Mouse (Mus musculus): Measurements from ENCODE around the gene Cit. TPM values are rescaled to one million over a fixed set of nuclear protein-coding genes. Genes with fewer than 3 reads are reported as not detected.
A peak's percentile ranks its signal among the peaks of the same experiment; 100 is the strongest.
"Not testable (repeated sequence)": the region's sequence is repeated elsewhere in the genome, so short reads cannot be mapped to it uniquely, and the experiment has no call there.

Cit gene
- total and polyA plus RNA-seq, 2 experiments = 0.43 to 0.74 TPM

DNA sequence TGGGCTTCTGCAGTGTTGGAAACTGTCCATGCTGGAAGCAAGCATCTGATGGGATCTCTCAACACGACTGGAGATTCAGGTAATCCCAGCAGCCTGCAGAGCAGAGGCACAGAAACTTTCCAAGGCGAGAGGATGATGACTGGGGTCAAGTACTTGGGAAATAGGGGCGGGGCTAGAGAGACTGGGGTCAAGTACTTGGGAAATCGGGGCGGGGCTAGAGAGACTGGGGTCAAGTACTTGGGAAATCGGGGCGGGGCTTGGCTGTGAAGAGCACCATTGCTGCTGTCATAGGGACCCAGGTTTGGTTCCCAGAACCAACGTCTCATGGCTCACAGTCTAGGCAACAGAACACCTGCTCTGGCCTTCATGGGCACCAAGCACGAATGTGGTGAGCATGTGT is 25.1 kb upstream of the Cit start:
- Histone ChIP-seq H3K4me3 (ENCODE audit: insufficient read depth, low read depth, low read length) (no peak overlapping the region), H3K9ac (ENCODE audit: low read depth, low read length) (no peak overlapping the region), H3K27me3 (ENCODE audit: control insufficient read depth, insufficient read depth, low read length) (no peaks in the 10 kb centered on the region), H3K36me3 (ENCODE audit: control insufficient read depth, insufficient read depth, low read length) (no peaks in the 10 kb centered on the region), H3K4me1 (ENCODE audit: control insufficient read depth, insufficient read depth, low read length) (no peaks in the 10 kb centered on the region), H3K27ac (replicated peaks; ENCODE audit: insufficient read depth, low read depth, low read length) (no peak overlapping the region), H3K79me2 (ENCODE audit: control insufficient read depth, insufficient read depth, low read length) (no peaks in the 10 kb centered on the region)
- TF ChIP-seq POLR2A (IDR thresholded peaks at IDR 0.05; ENCODE audit: extremely low read depth, insufficient read depth, low read length) (no peak), CTCF (IDR thresholded peaks at IDR 0.05; ENCODE audit: low read depth, low read length) (no peak)
- 68% methylated on average over 9 of the region's 9 CpGs for WGBS
- peak; percentile 15 for DNase-seq (ENCODE audit: extremely low read depth, low read depth, low spot score)

DNA sequence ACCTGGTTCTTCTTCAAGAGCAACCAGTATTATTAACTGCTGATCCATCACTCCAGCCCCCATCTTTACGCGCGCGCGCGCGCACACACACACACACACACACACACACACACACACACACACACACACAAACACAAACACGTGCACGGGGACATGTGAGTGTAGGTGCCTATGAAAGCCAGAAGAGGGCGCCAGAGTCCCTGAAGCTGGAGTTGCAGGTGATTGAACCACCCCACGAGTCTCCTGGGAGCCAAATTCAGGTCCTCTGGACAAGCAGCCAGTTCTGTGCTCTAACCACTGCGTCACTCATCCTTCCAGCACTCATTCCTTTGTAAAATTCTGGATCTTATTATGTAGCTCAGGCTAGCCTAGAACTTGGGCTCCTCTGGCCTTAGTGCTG is 23.9 kb upstream of the Cit start:
- Histone ChIP-seq H3K36me3 (ENCODE audit: control insufficient read depth, insufficient read depth, low read length) (no peaks in the 10 kb centered on the region), H3K4me1 (ENCODE audit: control insufficient read depth, insufficient read depth, low read length) (no peaks in the 10 kb centered on the region), H3K27ac (replicated peaks; ENCODE audit: insufficient read depth, low read depth, low read length) (no peak overlapping the region), H3K79me2 (ENCODE audit: control insufficient read depth, insufficient read depth, low read length) (no peaks in the 10 kb centered on the region), H3K9ac (ENCODE audit: low read depth, low read length) (no peak overlapping the region), H3K27me3 (ENCODE audit: control insufficient read depth, insufficient read depth, low read length) (no peaks in the 10 kb centered on the region), H3K4me3 (ENCODE audit: insufficient read depth, low read depth, low read length) (no peak overlapping the region)
- WGBS = 92% methylated on average over 12 of the region's 12 CpGs
- TF ChIP-seq CTCF (IDR thresholded peaks at IDR 0.05; ENCODE audit: low read depth, low read length) (peak; percentile 28; the same call in 1 of the 2 replicates), POLR2A (IDR thresholded peaks at IDR 0.05; ENCODE audit: extremely low read depth, insufficient read depth, low read length) (no peak)
- no peak for DNase-seq (ENCODE audit: extremely low read depth, low read depth, low spot score)

DNA sequence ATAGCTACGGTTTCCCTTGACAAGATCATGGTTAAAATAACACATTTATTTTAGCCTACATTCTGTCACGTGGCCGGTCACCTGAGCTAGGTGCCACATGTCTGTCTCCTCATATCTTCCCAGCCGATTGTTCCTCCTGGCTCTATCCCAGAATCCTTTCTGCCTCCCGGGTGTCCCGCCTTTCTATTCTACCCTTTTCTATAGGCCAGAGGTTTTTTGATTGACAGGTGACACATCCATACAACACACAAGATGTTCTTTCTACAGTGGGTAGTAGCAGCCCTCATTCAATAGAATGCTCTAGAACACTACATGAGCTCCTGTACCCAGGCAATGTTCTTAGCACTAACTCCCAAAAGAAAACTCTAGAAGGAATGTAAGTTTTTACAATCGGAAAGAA is 23.2 kb upstream of the Cit start:
- H3K9ac ChIP-seq (ENCODE audit: low read depth, low read length) = no peak overlapping the region
- WGBS = 92% methylated on average over 7 of the region's 7 CpGs
- no peaks in the 10 kb centered on the region for H3K4me1 ChIP-seq (ENCODE audit: control insufficient read depth, insufficient read depth, low read length)
- no peaks in the 10 kb centered on the region for H3K27me3 ChIP-seq (ENCODE audit: control insufficient read depth, insufficient read depth, low read length)
- no peaks in the 10 kb centered on the region for H3K36me3 ChIP-seq (ENCODE audit: control insufficient read depth, insufficient read depth, low read length)
- DNase-seq (ENCODE audit: extremely low read depth, low read depth, low spot score) = no peak
- H3K4me3 ChIP-seq (ENCODE audit: insufficient read depth, low read depth, low read length) = no peak overlapping the region
- H3K27ac ChIP-seq (replicated peaks; ENCODE audit: insufficient read depth, low read depth, low read length) = no peak overlapping the region
- TF ChIP-seq CTCF (IDR thresholded peaks at IDR 0.05; ENCODE audit: low read depth, low read length) (no peak), POLR2A (IDR thresholded peaks at IDR 0.05; ENCODE audit: extremely low read depth, insufficient read depth, low read length) (no peak)
- no peaks in the 10 kb centered on the region for H3K79me2 ChIP-seq (ENCODE audit: control insufficient read depth, insufficient read depth, low read length)

DNA sequence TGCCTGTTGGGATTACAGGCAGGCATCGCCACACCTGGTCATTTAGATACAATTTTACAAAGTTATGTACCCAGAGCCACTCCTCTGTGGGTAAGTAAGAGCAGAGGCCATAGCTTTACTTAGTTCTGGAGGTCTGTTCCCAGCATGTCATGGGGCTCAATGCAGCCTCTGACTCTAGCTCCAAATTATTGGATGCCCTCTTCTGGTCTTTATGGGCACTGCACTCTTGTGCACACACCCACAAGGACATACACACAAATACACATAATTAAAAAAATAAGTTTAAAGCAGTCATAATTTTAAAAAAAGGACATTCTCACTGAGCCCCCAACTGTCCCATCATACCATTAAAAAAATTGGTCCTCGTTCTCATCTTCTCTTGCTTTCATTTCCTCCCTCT is 12.3 kb upstream of the Cit start:
- no peak for DNase-seq (ENCODE audit: extremely low read depth, low read depth, low spot score)
- Histone ChIP-seq H3K36me3 (ENCODE audit: control insufficient read depth, insufficient read depth, low read length) (no peaks in the 10 kb centered on the region), H3K4me3 (ENCODE audit: insufficient read depth, low read depth, low read length) (no peak overlapping the region), H3K27me3 (ENCODE audit: control insufficient read depth, insufficient read depth, low read length) (no peaks in the 10 kb centered on the region; the same call in 1 of the 2 replicates), H3K4me1 (ENCODE audit: control insufficient read depth, insufficient read depth, low read length) (no peaks in the 10 kb centered on the region), H3K27ac (replicated peaks; ENCODE audit: insufficient read depth, low read depth, low read length) (no peak overlapping the region), H3K79me2 (ENCODE audit: control insufficient read depth, insufficient read depth, low read length) (no peaks in the 10 kb centered on the region), H3K9ac (ENCODE audit: low read depth, low read length) (no peak overlapping the region)
- TF ChIP-seq POLR2A (IDR thresholded peaks at IDR 0.05; ENCODE audit: extremely low read depth, insufficient read depth, low read length) (no peak), CTCF (IDR thresholded peaks at IDR 0.05; ENCODE audit: low read depth, low read length) (no peak)
- 97% methylated on average over 2 of the region's 2 CpGs for WGBS

DNA sequence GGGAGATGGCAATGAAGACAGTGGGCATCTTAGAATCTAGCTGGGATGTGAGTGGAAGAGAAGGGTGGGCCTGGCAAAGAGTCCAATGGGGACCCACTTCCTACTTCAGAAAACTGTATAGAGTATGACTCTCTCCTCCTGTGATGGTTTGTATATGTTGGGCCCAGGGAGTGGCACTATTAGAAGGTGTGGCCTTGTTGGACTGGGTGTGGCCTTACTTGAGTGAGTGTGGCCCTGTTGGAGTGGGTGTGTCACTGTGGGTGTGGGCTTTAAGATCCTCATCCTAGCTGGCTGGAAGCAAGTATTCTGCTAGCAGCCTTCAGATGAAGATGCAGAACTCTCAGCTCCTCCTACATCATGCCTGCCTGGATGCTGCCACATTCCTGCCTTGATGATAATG is 11.3 kb upstream of the Cit start:
- DNase-seq (ENCODE audit: extremely low read depth, low read depth, low spot score); H3K4me1 ChIP-seq (ENCODE audit: control insufficient read depth, insufficient read depth, low read length); H3K27ac ChIP-seq (replicated peaks; ENCODE audit: insufficient read depth, low read depth, low read length); H3K27me3 ChIP-seq (ENCODE audit: control insufficient read depth, insufficient read depth, low read length); H3K9ac ChIP-seq (ENCODE audit: low read depth, low read length); H3K79me2 ChIP-seq (ENCODE audit: control insufficient read depth, insufficient read depth, low read length); H3K36me3 ChIP-seq (ENCODE audit: control insufficient read depth, insufficient read depth, low read length); H3K4me3 ChIP-seq (ENCODE audit: insufficient read depth, low read depth, low read length): not testable (repeated sequence)

DNA sequence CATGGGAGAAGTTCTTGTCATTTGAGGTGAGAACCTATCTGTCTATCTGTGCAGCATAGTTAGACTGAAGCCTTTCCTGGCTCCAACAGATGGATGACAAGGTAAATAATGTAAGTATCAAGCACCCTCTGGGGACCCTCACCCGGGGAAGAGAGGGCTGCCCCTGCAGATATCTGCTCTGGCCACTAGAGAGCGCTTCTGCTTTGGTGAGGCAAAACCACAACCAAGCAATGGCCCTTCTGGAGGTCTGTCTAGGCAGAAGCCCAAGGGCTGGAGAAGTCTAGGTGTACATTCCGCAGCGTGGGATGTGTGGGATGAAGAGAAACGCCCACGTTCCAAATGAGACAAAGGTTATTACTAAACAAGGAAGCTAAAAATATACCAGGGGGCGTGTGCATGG is 9.8 kb upstream of the Cit start:
- no peak for DNase-seq (ENCODE audit: extremely low read depth, low read depth, low spot score)

More for the DNA sequence above, 9.8 kb upstream of the Cit start:
- Histone ChIP-seq H3K4me3 (ENCODE audit: insufficient read depth, low read depth, low read length) (no peak overlapping the region), H3K4me1 (ENCODE audit: control insufficient read depth, insufficient read depth, low read length) (no peaks in the 10 kb centered on the region), H3K27me3 (ENCODE audit: control insufficient read depth, insufficient read depth, low read length) (no peaks in the 10 kb centered on the region; the same call in 1 of the 2 replicates), H3K9ac (ENCODE audit: low read depth, low read length) (no peak overlapping the region), H3K36me3 (ENCODE audit: control insufficient read depth, insufficient read depth, low read length) (no peaks in the 10 kb centered on the region), H3K27ac (replicated peaks; ENCODE audit: insufficient read depth, low read depth, low read length) (no peak overlapping the region), H3K79me2 (ENCODE audit: control insufficient read depth, insufficient read depth, low read length) (no peaks in the 10 kb centered on the region)
- peak; percentile 42 for TF ChIP-seq CTCF (IDR thresholded peaks at IDR 0.05; ENCODE audit: low read depth, low read length)
- no peak for TF ChIP-seq POLR2A (IDR thresholded peaks at IDR 0.05; ENCODE audit: extremely low read depth, insufficient read depth, low read length)
- WGBS = 56% methylated on average over 7 of the region's 7 CpGs
